Mouse (Mus musculus) limb, embryonic 15.5 days (tissue): ENCODE measurements around the gene Cmtm7. TPM values are rescaled to one million over a fixed set of nuclear protein-coding genes. Genes with fewer than 3 reads are reported as not detected.

Experiments
- ATAC-seq: fragments of 200-750 bp; cut with Nextera tagmentation; 2 replicates; pipeline ENCODE4 v1.8.0; 2017; ENCODE audit warnings: low read depth, moderate TSS enrichment; ENCODE audit not compliant: insufficient number of reproducible peaks, low FRiP score, low TSS enrichment
- H3K27ac ChIP-seq: fragments of 300-500 bp; sonication (generic); 2 replicates; pipeline ENCODE4 v1.5.1; 2015; ENCODE audit warnings: moderate library complexity, mild to moderate bottlenecking, inconsistent platforms
- H3K27me3 ChIP-seq: fragments of 300-500 bp; sonication (generic); 2 replicates; pipeline ENCODE4 v1.6.1; 2015; ENCODE audit warnings: inconsistent platforms
- H3K36me3 ChIP-seq: fragments of 300-500 bp; sonication (generic); 2 replicates; pipeline ENCODE4 v1.6.1; 2015; ENCODE audit warnings: inconsistent platforms
- H3K4me1 ChIP-seq: fragments of 300-500 bp; sonication (generic); 2 replicates; pipeline ENCODE4 v1.6.1; 2015; ENCODE audit warnings: inconsistent platforms
- H3K4me2 ChIP-seq: fragments of 300-500 bp; sonication (generic); 2 replicates; pipeline ENCODE4 v1.6.1; 2015; ENCODE audit warnings: mild to moderate bottlenecking, inconsistent platforms
- H3K4me3 ChIP-seq: fragments of 300-500 bp; sonication (generic); 2 replicates; pipeline ENCODE4 v1.5.1; 2015; ENCODE audit warnings: mild to moderate bottlenecking, inconsistent platforms
- H3K9ac ChIP-seq: fragments of 300-500 bp; sonication (generic); 2 replicates; pipeline ENCODE4 v1.6.1; 2015; ENCODE audit warnings: inconsistent platforms
- H3K9me3 ChIP-seq: fragments of 300-500 bp; sonication (generic); 2 replicates; pipeline ENCODE4 v1.6.1; 2016; ENCODE audit warnings: inconsistent platforms
- WGBS: fragments of 180-500 bp; shearing (Covaris S2); methylation state at CpG from one replicate; pipeline ENCODE4 v1.1.7; 2015; 5-methylcytosine and 5-hydroxymethylcytosine counted together
- polyA plus RNA-seq: library from polyadenylated mRNA; unstranded; fragments of >200 nt; fragmentation: Nextera tagmentation; extraction: Ambion mirVana; gene quantifications from 2 replicates; pipeline ENCODE4 v1.2.1, GENCODE M21; 2015

The Cmtm7 gene
- polyA plus RNA-seq, 1 experiment from 2014 or later: 119 TPM

DNA sequence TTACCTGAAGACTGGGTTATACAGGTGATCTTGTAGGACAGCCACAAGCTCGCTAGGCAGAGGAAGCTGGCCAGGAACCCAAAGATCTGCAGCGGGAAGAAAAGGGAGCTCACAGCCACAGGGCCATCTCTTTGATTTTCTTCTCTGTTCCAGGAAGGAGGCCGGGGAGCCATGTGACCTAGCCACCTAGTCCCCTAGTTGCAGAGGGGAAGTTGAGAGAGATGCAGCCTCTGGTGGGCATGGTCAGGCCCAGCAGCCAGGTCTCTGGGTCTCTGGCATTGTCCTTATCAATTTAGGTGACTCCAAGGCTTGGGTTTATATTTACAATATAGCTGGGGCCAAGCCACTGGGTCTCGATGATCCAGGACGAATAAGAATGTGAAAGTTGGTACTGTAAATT is 22.9 kb downstream of the Cmtm7 start:
- H3K27me3 ChIP-seq: no peaks in the 10 kb centered on the region
- no peaks in the 10 kb centered on the region for H3K4me1 ChIP-seq
- ATAC-seq: no peak
- H3K9me3 ChIP-seq: no peaks in the 10 kb centered on the region
- H3K4me3 ChIP-seq: no peak overlapping the region
- no peak overlapping the region for H3K27ac ChIP-seq
- peaks cover 56% of the 10 kb centered on the region for H3K36me3 ChIP-seq
- H3K9ac ChIP-seq: no peak overlapping the region
- no peak overlapping the region for H3K4me2 ChIP-seq
- 86% methylated on average over 5 of the region's 5 CpGs for WGBS

- Histone ChIP-seq H3K27me3 (no peaks in the 10 kb centered on the region), H3K4me1 (peaks cover 1% of the 10 kb centered on the region), H3K4me3 (no peak overlapping the region), H3K4me2 (no peak overlapping the region), H3K9ac (no peak overlapping the region), H3K27ac (no peak overlapping the region), H3K36me3 (peaks cover 55% of the 10 kb centered on the region), H3K9me3 (no peaks in the 10 kb centered on the region)
- 82% methylated on average over 7 of the region's 7 CpGs for WGBS
- no peak for ATAC-seq
Observed at GRCm38 (mm10) chr9:114758272-114758671, 23.4 kb downstream of the Cmtm7 start.

DNA sequence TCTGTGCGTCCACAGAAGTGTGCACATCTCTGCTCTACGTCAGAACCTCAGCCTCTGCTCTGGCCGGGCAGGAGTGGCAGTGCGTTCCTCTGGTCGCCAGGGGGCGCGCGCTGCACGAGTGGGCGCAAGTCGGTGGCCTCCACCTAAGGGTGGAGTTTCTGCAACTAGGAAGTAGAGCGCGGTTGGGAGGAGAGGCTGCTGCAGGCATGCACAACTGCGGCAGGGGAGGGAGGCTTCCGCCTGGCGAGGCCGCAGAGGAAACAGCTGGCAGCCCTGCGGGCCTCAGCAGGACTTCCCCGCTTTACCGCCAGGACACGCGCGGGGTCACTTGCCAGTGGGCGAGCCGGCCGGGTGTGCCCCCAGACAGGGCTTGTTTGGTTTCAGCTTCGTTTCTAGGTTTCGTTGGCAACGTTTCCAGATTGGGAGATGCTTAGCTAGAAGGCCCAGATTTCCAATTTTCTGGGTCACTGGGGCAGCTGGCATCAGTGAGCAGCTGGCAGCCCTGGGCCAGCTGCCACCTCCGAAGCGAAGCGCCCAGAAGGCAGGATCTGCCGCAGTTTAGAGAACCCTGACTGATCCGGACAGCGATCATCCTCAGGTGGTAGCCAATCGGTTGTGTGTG is 28.7 kb downstream of the Cmtm7 start:
- Histone ChIP-seq H3K36me3 (peaks cover 39% of the 10 kb centered on the region), H3K4me1 (peaks cover 6% of the 10 kb centered on the region), H3K4me3 (peak overlapping the region; percentile 61), H3K27me3 (no peaks in the 10 kb centered on the region), H3K9ac (peak overlapping the region; percentile 50), H3K4me2 (peak overlapping the region; percentile 80), H3K27ac (peak overlapping the region; percentile 75), H3K9me3 (no peaks in the 10 kb centered on the region)
- 7% methylated on average over 36 of the region's 36 CpGs for WGBS
- ATAC-seq: peak; percentile 86

- 76% methylated on average over 9 of the region's 9 CpGs for WGBS
- ATAC-seq: no peak
- Histone ChIP-seq H3K36me3 (peaks cover 44% of the 10 kb centered on the region), H3K27me3 (no peaks in the 10 kb centered on the region), H3K4me3 (no peak overlapping the region), H3K4me2 (peak overlapping the region; percentile 80; the same call in 1 of the 2 replicates), H3K9ac (no peak overlapping the region), H3K27ac (peak overlapping the region; percentile 75), H3K4me1 (peaks cover 6% of the 10 kb centered on the region), H3K9me3 (no peaks in the 10 kb centered on the region)
Observed at GRCm38 (mm10) chr9:114752311-114752710, 29.3 kb downstream of the Cmtm7 start.

DNA sequence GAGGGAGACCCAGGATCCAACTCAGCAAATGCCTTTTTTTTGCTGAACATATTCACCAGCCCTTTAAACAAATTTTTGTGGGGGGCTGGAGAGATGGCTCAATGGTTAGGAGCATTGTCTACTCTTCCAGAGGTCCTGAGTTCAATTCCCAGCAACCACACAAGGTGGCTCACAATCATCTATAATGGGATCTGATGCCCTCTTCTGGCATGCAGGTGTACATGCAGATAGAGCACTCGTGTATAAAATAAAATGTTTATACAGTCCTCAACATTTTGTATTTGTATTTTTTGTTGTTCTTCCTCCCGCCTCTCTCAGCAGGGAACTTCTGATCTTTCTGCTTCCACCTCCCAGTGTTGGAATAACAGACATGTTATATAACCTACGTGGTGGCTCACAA is 30.1 kb downstream of the Cmtm7 start:
- Histone ChIP-seq H3K27ac (no peak overlapping the region), H3K4me3 (no peak overlapping the region), H3K9me3 (no peaks in the 10 kb centered on the region), H3K4me1 (peaks cover 6% of the 10 kb centered on the region), H3K9ac (no peak overlapping the region), H3K27me3 (no peaks in the 10 kb centered on the region), H3K36me3 (peaks cover 47% of the 10 kb centered on the region), H3K4me2 (no peak overlapping the region)
- ATAC-seq: no peak
- WGBS: 90% methylated on average over 3 of the region's 3 CpGs

GRCm38 (mm10) chr9:114747466-114747865 is 34.2 kb downstream of the Cmtm7 start:
- no peak overlapping the region for H3K4me3 ChIP-seq
- no peak for ATAC-seq
- no peaks in the 10 kb centered on the region for H3K9me3 ChIP-seq
- H3K4me2 ChIP-seq: no peak overlapping the region
- H3K9ac ChIP-seq: no peak overlapping the region
- H3K4me1 ChIP-seq: no peaks in the 10 kb centered on the region; the same call in 1 of the 2 replicates
- WGBS: 81% methylated on average over 12 of the region's 12 CpGs
- H3K36me3 ChIP-seq: peaks cover 55% of the 10 kb centered on the region
- no peak overlapping the region for H3K27ac ChIP-seq
- H3K27me3 ChIP-seq: no peaks in the 10 kb centered on the region

GRCm38 (mm10) chr9:114747012-114747411 is 34.6 kb downstream of the Cmtm7 start:
- ATAC-seq: no peak
- no peak overlapping the region for H3K27ac ChIP-seq

DNA sequence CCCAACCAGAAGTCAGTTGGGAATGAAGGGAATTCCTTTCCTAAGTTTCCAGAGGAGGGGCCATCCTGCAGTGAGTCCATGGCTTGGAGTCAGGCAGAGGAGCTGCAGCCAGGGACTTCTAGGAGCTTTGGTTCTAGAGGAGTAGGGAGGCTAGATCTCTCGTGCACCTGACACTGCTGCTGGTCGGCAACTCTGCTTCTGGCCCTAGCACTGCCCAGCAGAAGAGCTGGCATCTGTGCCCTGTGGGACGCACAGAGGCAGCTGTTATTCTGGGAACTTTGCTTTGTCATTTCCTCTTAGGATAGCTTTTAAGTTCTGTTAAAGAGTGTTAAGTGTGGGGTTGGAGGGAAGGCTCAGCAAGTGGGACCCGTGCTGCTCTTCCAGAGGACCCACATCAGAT is 36.0 kb downstream of the Cmtm7 start:
- Histone ChIP-seq H3K36me3 (peaks cover 53% of the 10 kb centered on the region), H3K9ac (no peak overlapping the region), H3K4me1 (no peaks in the 10 kb centered on the region; the same call in 1 of the 2 replicates), H3K4me2 (no peak overlapping the region), H3K27ac (no peak overlapping the region), H3K27me3 (no peaks in the 10 kb centered on the region), H3K4me3 (no peak overlapping the region), H3K9me3 (no peaks in the 10 kb centered on the region)
- ATAC-seq: no peak
- 72% methylated on average over 4 of the region's 4 CpGs for WGBS

More at GRCm38 (mm10) chr9:114747012-114747411, 34.6 kb downstream of the Cmtm7 start:
- no peaks in the 10 kb centered on the region; the same call in 1 of the 2 replicates for H3K4me1 ChIP-seq
- H3K9me3 ChIP-seq: no peaks in the 10 kb centered on the region
- H3K27me3 ChIP-seq: no peaks in the 10 kb centered on the region
- H3K4me2 ChIP-seq: no peak overlapping the region
- peaks cover 55% of the 10 kb centered on the region for H3K36me3 ChIP-seq
- 82% methylated on average over 10 of the region's 10 CpGs for WGBS
- no peak overlapping the region for H3K9ac ChIP-seq
- H3K4me3 ChIP-seq: no peak overlapping the region

- no peak for ATAC-seq
- WGBS: 81% methylated on average over 4 of the region's 4 CpGs
- Histone ChIP-seq H3K9ac (no peak overlapping the region), H3K36me3 (peaks cover 48% of the 10 kb centered on the region), H3K9me3 (no peaks in the 10 kb centered on the region), H3K4me2 (no peak overlapping the region), H3K27me3 (no peaks in the 10 kb centered on the region), H3K4me1 (no peaks in the 10 kb centered on the region; the same call in 1 of the 2 replicates), H3K4me3 (no peak overlapping the region), H3K27ac (no peak overlapping the region)
Observed at GRCm38 (mm10) chr9:114745163-114745562, 36.5 kb downstream of the Cmtm7 start.

GRCm38 (mm10) chr9:114742731-114743130 is 38.9 kb downstream of the Cmtm7 start:
- no peak for ATAC-seq
- Histone ChIP-seq H3K27ac (no peak overlapping the region), H3K4me2 (no peak overlapping the region), H3K9ac (no peak overlapping the region), H3K9me3 (no peaks in the 10 kb centered on the region), H3K4me1 (no peaks in the 10 kb centered on the region; the same call in 1 of the 2 replicates), H3K36me3 (peaks cover 33% of the 10 kb centered on the region), H3K4me3 (no peak overlapping the region), H3K27me3 (no peaks in the 10 kb centered on the region)
- 88% methylated on average over 2 of the region's 2 CpGs for WGBS

DNA sequence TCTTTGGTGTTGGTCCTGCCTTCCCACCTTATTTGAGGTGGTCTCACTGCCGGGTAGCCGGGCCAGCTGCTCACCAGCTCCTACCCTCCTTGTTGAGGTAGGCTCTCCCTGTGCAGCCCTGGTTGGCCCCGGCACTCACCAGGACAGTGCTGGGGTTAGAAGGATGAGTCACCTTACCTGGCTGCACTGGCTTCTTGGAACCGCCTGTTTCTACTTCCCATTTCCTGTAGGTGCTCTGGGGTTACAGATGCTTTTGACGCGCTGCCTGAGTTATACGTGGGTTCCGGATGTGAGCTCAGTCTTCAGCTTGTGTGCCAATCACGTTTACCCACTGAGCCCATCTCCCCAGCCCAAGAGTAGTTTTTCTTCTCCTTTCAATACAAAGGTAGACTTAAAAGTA is 41.3 kb downstream of the Cmtm7 start:
- Histone ChIP-seq H3K4me3 (no peak overlapping the region), H3K36me3 (peaks cover 15% of the 10 kb centered on the region; the same call in 1 of the 2 replicates), H3K9me3 (no peaks in the 10 kb centered on the region), H3K27me3 (no peaks in the 10 kb centered on the region), H3K4me2 (no peak overlapping the region), H3K4me1 (peaks cover 7% of the 10 kb centered on the region; the same call in 1 of the 2 replicates), H3K9ac (no peak overlapping the region), H3K27ac (no peak overlapping the region)
- no peak for ATAC-seq
- 86% methylated on average over 9 of the region's 9 CpGs for WGBS

DNA sequence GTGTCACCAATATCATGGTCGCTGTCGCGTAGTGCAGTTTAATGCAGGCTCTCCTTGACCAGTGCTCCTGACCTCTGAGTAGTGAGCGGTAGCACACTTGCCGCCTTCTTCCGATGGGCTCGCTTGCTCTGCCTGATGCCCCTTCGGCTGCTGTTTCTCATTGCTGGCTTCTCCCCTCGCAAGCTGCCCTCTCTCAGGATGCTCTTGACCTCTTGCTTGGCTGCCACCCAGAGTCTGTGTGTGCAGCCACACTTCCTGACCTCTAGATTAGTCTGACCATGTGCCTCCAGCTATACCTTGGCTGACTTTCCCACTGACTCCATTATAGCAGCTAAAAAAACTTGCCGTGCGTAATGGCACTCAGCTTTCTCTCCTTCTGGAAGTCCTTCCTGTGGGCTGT is 45.2 kb downstream of the Cmtm7 start:
- no peak overlapping the region for H3K4me2 ChIP-seq
- no peak for ATAC-seq
- no peak overlapping the region for H3K9ac ChIP-seq
- H3K9me3 ChIP-seq: no peaks in the 10 kb centered on the region
- WGBS: 73% methylated on average over 11 of the region's 11 CpGs
- H3K4me3 ChIP-seq: no peak overlapping the region
- H3K36me3 ChIP-seq: peaks cover 3% of the 10 kb centered on the region; the same call in 1 of the 2 replicates
- peaks cover 18% of the 10 kb centered on the region for H3K4me1 ChIP-seq
- H3K27ac ChIP-seq: peak overlapping the region; percentile 12
- H3K27me3 ChIP-seq: no peaks in the 10 kb centered on the region
